Mouse (Mus musculus): Measurements from ENCODE around the gene Gm4792. TPM values are rescaled to one million over a fixed set of nuclear protein-coding genes. Genes with fewer than 3 reads are reported as not detected.

Gm4792 gene
- polyA plus RNA-seq, 1 experiment from 2014 or later = not detected

GRCm38 (mm10) chr10:94254766-94255165, 43.7 kb downstream of the Gm4792 start:
- peaks cover 6% of the 10 kb centered on the region for H3K4me1 ChIP-seq
- no peak overlapping the region for H3K4me2 ChIP-seq
- WGBS = 75% methylated on average over 3 of the region's 3 CpGs
- no peaks in the 10 kb centered on the region for H3K36me3 ChIP-seq (replicated peaks)
- no peaks in the 10 kb centered on the region for H3K9me3 ChIP-seq
- H3K9ac ChIP-seq = no peak overlapping the region
- ATAC-seq (replicated peaks) = no peak
- H3K4me3 ChIP-seq = no peak overlapping the region
- no peaks in the 10 kb centered on the region for H3K27me3 ChIP-seq (replicated peaks)
- H3K27ac ChIP-seq = no peak overlapping the region

- no peaks in the 10 kb centered on the region for H3K36me3 ChIP-seq (replicated peaks)
- WGBS = 69% methylated on average over 17 of the region's 17 CpGs
- H3K27me3 ChIP-seq (replicated peaks) = no peaks in the 10 kb centered on the region
- no peak overlapping the region for H3K4me2 ChIP-seq
- no peaks in the 10 kb centered on the region for H3K9me3 ChIP-seq
- H3K4me1 ChIP-seq = peaks cover 14% of the 10 kb centered on the region
- no peak for ATAC-seq (replicated peaks)
- H3K27ac ChIP-seq = no peak overlapping the region
- no peak overlapping the region for H3K9ac ChIP-seq
- H3K4me3 ChIP-seq = no peak overlapping the region
Measured at GRCm38 (mm10) chr10:94253260-94253807, 45.2 kb downstream of the Gm4792 start.

GRCm38 (mm10) chr10:94249575-94250456, 48.7 kb downstream of the Gm4792 start:
- H3K4me1 ChIP-seq = peaks cover 14% of the 10 kb centered on the region
- peak overlapping the region; percentile 51; the same call in 1 of the 2 replicates for H3K27ac ChIP-seq
- H3K4me2 ChIP-seq = peak overlapping the region; percentile 36
- H3K9ac ChIP-seq = no peak overlapping the region
- H3K36me3 ChIP-seq (replicated peaks) = no peaks in the 10 kb centered on the region
- WGBS = 34% methylated on average over 22 of the region's 22 CpGs
- peak; percentile 90 for ATAC-seq (replicated peaks)
- H3K27me3 ChIP-seq (replicated peaks) = no peaks in the 10 kb centered on the region
- no peak overlapping the region for H3K4me3 ChIP-seq
- H3K9me3 ChIP-seq = no peaks in the 10 kb centered on the region

- no peak for ATAC-seq (replicated peaks)
- Histone ChIP-seq H3K4me1 (peaks cover 14% of the 10 kb centered on the region), H3K36me3 (replicated peaks) (no peaks in the 10 kb centered on the region), H3K4me2 (no peak overlapping the region), H3K9me3 (no peaks in the 10 kb centered on the region), H3K4me3 (no peak overlapping the region), H3K9ac (no peak overlapping the region), H3K27ac (no peak overlapping the region), H3K27me3 (replicated peaks) (no peaks in the 10 kb centered on the region)
- WGBS = 91% methylated on average over 7 of the region's 7 CpGs
Measured at GRCm38 (mm10) chr10:94247748-94248349, 50.7 kb downstream of the Gm4792 start.

Other genes starting within 250 kb of the Gm4792 start
- gene Nr2c1, start 150.7 kb downstream of the Gm4792 start, polyA plus RNA-seq (2015; fragmentation: Nextera tagmentation; extraction: Ambion mirVana) = 8.0 and 8.2 TPM in 2 replicates
- 289 and 304 TPM in 2 replicates for gene Ndufa12, start 100.0 kb downstream of the Gm4792 start, polyA plus RNA-seq (2015; fragmentation: Nextera tagmentation; extraction: Ambion mirVana)
- 12.0 and 13.7 TPM in 2 replicates for gene Tmcc3, start 13.2 kb upstream of the Gm4792 start, polyA plus RNA-seq (2015; fragmentation: Nextera tagmentation; extraction: Ambion mirVana)